Mouse (Mus musculus): ENCODE measurements around the gene Angpt4. TPM values are rescaled to one million over a fixed set of nuclear protein-coding genes. Genes with fewer than 3 reads are reported as not detected.

The Angpt4 gene
- total RNA-seq, 2 experiments from 2014 or later = not detected

- no peak for ATAC-seq (replicated peaks; ENCODE audit: low FRiP score, poor library complexity, severe bottlenecking)
These were observed 66.9 kb downstream of the Angpt4 start for GRCm38 (mm10) chr2:151977689-151978440.

GRCm38 (mm10) chr2:151978494-151978893, 67.5 kb downstream of the Angpt4 start:
- ATAC-seq (replicated peaks; ENCODE audit: low FRiP score, poor library complexity, severe bottlenecking) = no peak

- ATAC-seq (replicated peaks; ENCODE audit: low FRiP score, poor library complexity, severe bottlenecking) = peak; percentile 92
These were observed 68.7 kb downstream of the Angpt4 start, which contains the start of gene Fam110a for GRCm38 (mm10) chr2:151979470-151980354. TSS of gene Fam110a (minus strand) at chr2:151980219.

GRCm38 (mm10) chr2:151980355-151980693, 69.3 kb downstream of the Angpt4 start:
- peak; percentile 11; the same call in 1 of the 2 replicates for ATAC-seq (replicated peaks; ENCODE audit: low FRiP score, poor library complexity, severe bottlenecking)

- ATAC-seq (replicated peaks; ENCODE audit: low FRiP score, poor library complexity, severe bottlenecking) = no peak
These were observed 70.3 kb downstream of the Angpt4 start for GRCm38 (mm10) chr2:151981268-151981667.

GRCm38 (mm10) chr2:151982476-151982875, 71.5 kb downstream of the Angpt4 start:
- no peak for ATAC-seq (replicated peaks; ENCODE audit: low FRiP score, poor library complexity, severe bottlenecking)

- ATAC-seq (replicated peaks; ENCODE audit: low FRiP score, poor library complexity, severe bottlenecking) = no peak
These were observed 73.0 kb downstream of the Angpt4 start for GRCm38 (mm10) chr2:151984019-151984418.

- ATAC-seq (replicated peaks; ENCODE audit: low FRiP score, poor library complexity, severe bottlenecking) = no peak
These were observed 74.6 kb downstream of the Angpt4 start for GRCm38 (mm10) chr2:151985426-151986172.

- no peak for ATAC-seq (replicated peaks; ENCODE audit: low FRiP score, poor library complexity, severe bottlenecking)
These were observed 75.9 kb downstream of the Angpt4 start for GRCm38 (mm10) chr2:151986958-151987357.

- ATAC-seq (replicated peaks; ENCODE audit: low FRiP score, poor library complexity, severe bottlenecking) = no peak
These were observed 78.0 kb downstream of the Angpt4 start for GRCm38 (mm10) chr2:151988978-151989377.

- ATAC-seq (replicated peaks; ENCODE audit: low FRiP score, poor library complexity, severe bottlenecking) = no peak
These were observed 80.0 kb downstream of the Angpt4 start for GRCm38 (mm10) chr2:151990985-151991394.

GRCm38 (mm10) chr2:151991446-151991845, 80.4 kb downstream of the Angpt4 start:
- ATAC-seq (replicated peaks; ENCODE audit: low FRiP score, poor library complexity, severe bottlenecking) = no peak

GRCm38 (mm10) chr2:151994350-151995122, 83.5 kb downstream of the Angpt4 start:
- peak; percentile 68 for ATAC-seq (replicated peaks; ENCODE audit: low FRiP score, poor library complexity, severe bottlenecking)

Other genes with a start within 250 kb of the Angpt4 start
- gene Rad21l, start 242.7 kb upstream of the Angpt4 start, total RNA-seq (2015; ENCODE audit: low replicate concordance) = not detected in 2 replicates
- gene Rad21l, start 242.7 kb upstream of the Angpt4 start, total RNA-seq (2017; ENCODE audit: low replicate concordance) = not detected in 2 replicates
- gene Tmem74b, start 209.2 kb upstream of the Angpt4 start, total RNA-seq (2015; ENCODE audit: low replicate concordance) = not detected in 2 replicates
- gene Tmem74b, start 209.2 kb upstream of the Angpt4 start, total RNA-seq (2017; ENCODE audit: low replicate concordance) = not detected in 2 replicates
- gene Psmf1, start 167.0 kb upstream of the Angpt4 start, total RNA-seq (2015; ENCODE audit: low replicate concordance) = 77.2 and 98.4 TPM in 2 replicates
- 68.2 and 70.7 TPM in 2 replicates for gene Psmf1, start 167.0 kb upstream of the Angpt4 start, total RNA-seq (2017; ENCODE audit: low replicate concordance)
- gene Rspo4, start 68.3 kb upstream of the Angpt4 start, total RNA-seq (2015; ENCODE audit: low replicate concordance) = not detected in 2 replicates
- gene Rspo4, start 68.3 kb upstream of the Angpt4 start, total RNA-seq (2017; ENCODE audit: low replicate concordance) = not detected in 2 replicates
- 2.1 and 3.1 TPM in 2 replicates for gene Fam110a, start 69.0 kb downstream of the Angpt4 start, total RNA-seq (2015; ENCODE audit: low replicate concordance)
- 0.70 and 5.7 TPM in 2 replicates for gene Fam110a, start 69.0 kb downstream of the Angpt4 start, total RNA-seq (2017; ENCODE audit: low replicate concordance)
- gene Slc52a3, start 85.3 kb downstream of the Angpt4 start, total RNA-seq (2015; ENCODE audit: low replicate concordance) = not detected in 2 replicates
- gene Slc52a3, start 85.3 kb downstream of the Angpt4 start, total RNA-seq (2017; ENCODE audit: low replicate concordance) = not detected in 2 replicates
- gene Scrt2, start 170.3 kb downstream of the Angpt4 start, total RNA-seq (2015; ENCODE audit: low replicate concordance) = not detected in 2 replicates
- not detected in 2 replicates for gene Scrt2, start 170.3 kb downstream of the Angpt4 start, total RNA-seq (2017; ENCODE audit: low replicate concordance)
- 3.5 and 6.7 TPM in 2 replicates for gene Srxn1, start 194.3 kb downstream of the Angpt4 start, total RNA-seq (2015; ENCODE audit: low replicate concordance)
- 8.4 and 9.5 TPM in 2 replicates for gene Srxn1, start 194.3 kb downstream of the Angpt4 start, total RNA-seq (2017; ENCODE audit: low replicate concordance)
- not detected in 2 replicates for gene Tcf15, start 232.4 kb downstream of the Angpt4 start, total RNA-seq (2015; ENCODE audit: low replicate concordance)
- not detected in 2 replicates for gene Tcf15, start 232.4 kb downstream of the Angpt4 start, total RNA-seq (2017; ENCODE audit: low replicate concordance)

Data from erythroblast, adult 5-6 weeks (primary cell).